Mouse (Mus musculus): ENCODE data around the gene Gdpgp1.

GRCm38 (mm10) chr7:80232489-80233029, at the start of gene Gdpgp1, which contains the start of gene Cib1:
- peak; percentile 94 for TF ChIP-seq POLR2A (IDR thresholded peaks at IDR 0.05; ENCODE audit: extremely low read depth, insufficient read depth, low read length)
- no peak for TF ChIP-seq CTCF (IDR thresholded peaks at IDR 0.05; ENCODE audit: extremely low read depth, insufficient read depth, low read length)

Data from cortical plate, adult 2 months (tissue).